Mouse (Mus musculus) frontal cortex, postnatal 36 days (tissue): ENCODE data around the gene Pdcd7.

ENCODE experiments used
- DNase-seq, 2 experiments: peaks; one replicate each; pipeline ENCODE4 v3.0.0; 2022; ENCODE audit warnings: low spot score in 2 of 2

Pdcd7 gene

DNA sequence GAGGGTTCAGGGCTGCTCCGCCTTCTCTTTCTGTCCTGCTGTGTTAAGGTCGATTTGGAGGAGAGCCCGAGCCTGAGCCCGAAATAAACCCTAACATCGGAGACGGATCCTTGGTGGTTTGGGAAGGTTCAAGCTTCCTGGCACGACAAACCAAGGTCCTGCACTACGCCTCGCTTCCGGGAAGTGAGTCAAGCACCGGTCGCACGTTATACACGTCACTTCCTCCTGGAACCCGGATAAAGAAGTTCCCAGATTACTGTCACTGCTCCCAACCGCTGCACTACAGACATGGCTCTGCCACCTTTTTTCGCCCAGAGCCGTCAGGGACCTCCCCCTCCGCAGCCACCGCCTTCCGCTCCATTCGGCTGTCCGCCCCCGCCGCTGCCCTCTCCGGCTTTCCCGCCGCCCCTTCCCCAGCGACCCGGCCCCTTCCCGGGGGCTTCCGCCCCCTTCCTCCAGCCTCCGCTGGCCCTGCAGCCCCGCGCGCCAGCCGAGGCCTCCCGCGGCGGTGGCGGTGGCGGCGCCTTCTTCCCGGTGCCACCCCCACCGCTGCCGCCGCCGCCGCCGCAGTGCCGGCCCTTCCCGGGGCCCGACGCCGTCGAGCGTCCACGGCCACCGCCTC is at the start of gene Pdcd7:
TSS of gene Pdcd7 (plus strand) at position 251 of the 622 bp plus-strand sequence.
- DNase-seq, result peak; percentile 98

DNA sequence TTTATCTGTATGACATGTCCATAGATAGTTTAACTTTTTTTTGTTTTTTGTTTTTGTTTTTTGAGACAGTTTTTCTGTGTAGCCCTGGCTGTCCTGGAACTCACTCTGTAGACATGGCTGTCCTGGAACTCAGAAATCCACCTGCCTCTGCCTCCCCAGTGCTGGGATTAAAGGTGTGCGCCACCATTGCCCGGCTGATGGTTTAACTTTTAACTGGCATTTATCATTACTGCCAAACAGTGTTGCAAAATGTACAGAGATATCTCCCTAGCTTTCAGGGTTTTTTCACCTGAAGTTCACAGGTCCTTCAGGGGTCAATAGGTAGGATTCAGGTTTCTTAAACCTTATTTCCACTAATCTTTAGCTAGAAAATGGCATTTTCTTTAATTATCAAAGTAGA is 48.8 kb upstream of the Pdcd7 start:
- DNase-seq, result no peak

GRCm38 (mm10) chr9:65298761-65299160 is 47.1 kb upstream of the Pdcd7 start:
- no peak for DNase-seq

DNA sequence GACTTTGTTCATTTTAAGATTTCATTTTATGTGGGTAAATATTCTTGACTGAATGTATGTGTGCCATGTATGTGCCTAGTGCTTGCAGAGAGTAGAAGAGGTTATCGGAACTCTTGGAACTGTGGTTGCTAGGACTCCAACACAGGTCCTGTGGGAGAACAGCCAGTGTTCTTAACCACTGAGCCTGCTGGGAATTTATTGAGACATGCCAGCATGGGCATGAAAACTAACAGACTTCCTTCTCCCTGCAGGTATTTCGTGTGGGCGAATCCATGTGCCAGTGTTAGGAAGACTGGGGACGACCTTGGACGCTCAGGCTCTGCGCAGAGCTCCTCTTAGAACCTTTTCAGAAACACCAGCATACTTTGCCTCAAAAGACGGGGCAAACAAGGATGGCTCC is 46.3 kb upstream of the Pdcd7 start:
- no peak for DNase-seq

DNA sequence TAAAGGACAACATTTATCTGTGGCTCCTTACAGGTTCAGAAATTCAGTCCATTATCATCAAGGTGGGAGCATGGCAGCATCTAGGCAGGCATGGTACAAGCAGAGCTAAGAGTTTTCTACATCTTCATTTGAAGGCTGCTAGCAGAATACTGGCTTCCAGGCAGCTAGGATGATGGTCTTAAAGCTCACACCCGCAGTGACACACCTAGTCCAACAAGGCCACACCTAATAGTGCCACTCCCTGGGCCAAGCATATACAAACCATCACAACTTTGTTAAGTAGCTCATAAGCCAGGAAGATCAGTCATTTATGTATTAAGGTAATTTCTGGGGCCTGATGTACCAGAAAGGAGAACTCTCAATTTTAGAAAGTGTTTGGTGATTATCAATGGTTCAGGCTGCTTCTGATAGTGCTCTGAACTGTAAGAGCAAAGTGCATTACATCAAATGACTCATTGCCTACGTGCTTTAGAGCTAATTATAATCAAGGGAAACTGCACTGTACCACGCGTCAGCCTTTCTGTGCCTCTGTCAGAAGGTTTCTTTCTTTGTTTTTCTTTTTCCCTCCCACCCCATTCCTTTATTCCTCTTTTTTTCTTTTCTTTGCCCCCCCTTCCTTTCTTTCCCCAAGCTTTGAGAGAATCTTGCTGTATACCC is 43.4 kb upstream of the Pdcd7 start:
- DNase-seq, result no peak

DNA sequence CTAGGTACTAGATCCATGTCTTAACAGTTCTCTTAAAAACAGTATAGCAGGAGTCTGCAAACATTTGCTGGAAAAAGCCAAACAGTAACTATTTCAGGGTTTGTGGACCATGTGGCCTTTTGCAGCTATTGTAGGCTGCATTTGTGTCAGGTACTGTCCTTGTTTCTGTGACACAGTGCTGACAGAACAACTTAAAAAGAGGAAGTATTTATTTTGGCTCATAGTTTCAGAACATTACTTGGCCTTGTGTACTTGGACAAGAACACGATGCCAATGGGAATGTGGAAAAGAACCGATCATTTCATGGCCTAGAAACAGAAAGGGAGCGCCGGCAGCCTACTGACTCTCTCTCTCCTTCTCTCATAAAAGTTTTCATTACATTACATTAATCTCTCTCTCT is 42.3 kb upstream of the Pdcd7 start:
- DNase-seq, result no peak

DNA sequence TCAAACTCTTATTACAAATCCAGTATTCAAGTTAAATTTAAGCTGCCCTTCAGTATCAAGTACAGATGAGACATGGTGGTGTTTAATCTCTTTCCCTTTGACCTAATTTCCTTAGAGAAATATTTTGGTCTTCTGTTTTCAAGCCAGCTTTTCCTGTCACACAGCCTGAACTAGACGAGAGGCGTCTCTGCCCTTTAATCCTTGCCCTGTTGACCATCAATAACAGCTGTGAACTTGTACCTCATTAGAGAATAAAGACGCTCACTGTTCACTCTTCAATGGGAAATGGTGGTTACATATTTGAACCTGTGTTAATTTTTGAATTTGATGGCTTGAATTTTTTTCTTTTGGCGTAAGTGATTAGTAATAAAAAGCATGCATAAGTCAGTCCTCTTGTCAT is 41.6 kb upstream of the Pdcd7 start:
- DNase-seq, result no peak

DNA sequence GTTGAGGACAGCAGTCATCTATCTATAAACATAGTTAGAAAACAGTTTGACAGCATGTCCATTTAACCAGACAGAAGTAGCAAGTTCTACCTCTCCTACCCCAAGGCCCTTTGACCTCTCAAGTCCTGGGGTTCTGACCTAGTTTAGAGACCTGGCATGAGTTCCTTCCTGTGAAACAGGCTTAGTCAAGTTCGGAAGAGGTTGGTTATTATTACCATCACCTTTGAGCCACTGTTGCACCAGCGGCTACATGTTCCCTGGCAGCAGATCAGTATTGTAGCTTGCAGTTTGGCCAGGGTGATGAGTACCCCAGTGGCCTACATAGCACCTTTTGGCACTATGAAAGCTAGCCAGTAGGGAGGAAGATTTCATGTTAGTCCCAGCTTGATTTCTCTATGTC is 39.2 kb upstream of the Pdcd7 start:
- no peak for DNase-seq

- DNase-seq, result no peak
Observed at GRCm38 (mm10) chr9:65308011-65308410, 37.9 kb upstream of the Pdcd7 start.

DNA sequence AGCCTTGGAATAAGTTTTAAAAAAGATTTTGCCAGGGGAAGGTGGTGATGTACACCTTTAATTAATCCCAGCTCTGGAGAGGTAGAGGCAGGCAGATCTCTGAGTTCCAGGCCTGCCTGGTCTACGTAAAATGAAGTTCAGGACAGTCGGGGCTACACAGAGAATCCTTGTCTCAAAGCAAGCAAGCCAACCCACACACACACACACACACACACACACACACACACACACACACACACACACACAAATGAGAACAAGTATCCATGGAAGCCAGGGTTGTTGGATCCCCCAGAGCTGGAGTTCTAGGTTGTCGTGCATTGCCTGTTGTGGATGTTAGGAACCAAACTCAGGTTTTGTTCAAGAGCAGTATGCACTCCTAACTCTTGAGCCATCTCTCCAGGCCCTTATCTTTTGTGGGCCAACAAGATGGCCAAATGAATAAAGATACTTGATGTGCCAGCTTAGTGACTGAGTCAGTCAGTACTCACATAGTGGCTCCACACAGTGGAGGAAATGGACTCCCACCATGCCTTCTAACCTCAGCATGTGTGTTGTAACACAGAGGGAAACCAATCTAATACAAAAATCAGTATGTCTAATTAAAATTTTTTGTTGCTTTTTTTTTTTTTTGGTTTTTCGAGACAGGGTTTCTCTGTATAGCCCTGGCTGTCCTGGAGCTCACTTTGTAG is 33.1 kb upstream of the Pdcd7 start:
- no peak for DNase-seq

DNA sequence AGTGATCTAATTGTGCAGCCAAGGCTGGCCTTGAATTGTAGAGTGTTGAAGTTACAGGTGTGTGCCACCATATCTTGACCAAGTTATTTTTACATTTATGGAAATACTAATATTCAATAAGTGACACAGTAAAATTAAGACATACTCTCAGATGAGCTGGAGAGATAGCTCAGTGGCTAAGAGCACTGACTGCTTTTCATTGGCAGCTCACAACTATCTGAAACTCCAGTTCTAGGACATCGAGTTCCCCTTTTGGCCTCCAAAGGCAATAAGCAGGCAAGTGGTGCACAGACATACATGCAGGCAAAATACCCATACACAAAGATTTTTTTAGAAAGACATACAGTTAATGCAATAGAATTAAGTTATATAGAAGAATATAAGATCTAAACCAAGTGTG is 32.1 kb upstream of the Pdcd7 start:
- DNase-seq, result no peak

DNA sequence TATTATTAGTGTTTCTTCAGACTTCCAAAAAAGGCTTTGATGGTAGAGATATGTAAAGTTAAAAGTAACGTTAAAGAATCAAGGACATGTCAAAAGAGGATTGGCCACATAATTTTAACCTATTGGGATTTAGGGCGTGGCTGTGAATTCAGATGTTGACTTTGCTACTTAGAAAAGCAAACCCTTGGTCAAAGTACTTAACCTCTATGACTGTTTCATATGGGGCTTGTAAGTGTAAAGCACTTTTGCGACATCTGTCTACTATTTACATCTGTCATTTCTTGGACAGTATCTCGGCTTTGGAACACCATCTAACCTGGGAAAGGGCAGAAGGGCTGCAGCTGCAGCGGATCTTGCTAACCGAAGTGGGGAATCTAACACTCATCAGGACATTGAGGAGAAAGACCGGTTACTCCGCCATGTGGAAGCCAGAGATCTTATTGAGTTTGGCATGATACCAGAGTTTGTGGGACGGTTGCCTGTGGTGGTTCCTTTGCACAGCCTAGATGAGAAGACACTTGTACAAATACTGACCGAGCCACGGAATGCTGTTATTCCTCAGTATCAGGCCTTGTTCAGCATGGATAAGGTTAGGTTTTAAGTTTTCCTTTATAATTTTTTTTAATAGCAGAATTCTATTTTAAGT is 23.5 kb upstream of the Pdcd7 start:
- DNase-seq, result no peak

DNA sequence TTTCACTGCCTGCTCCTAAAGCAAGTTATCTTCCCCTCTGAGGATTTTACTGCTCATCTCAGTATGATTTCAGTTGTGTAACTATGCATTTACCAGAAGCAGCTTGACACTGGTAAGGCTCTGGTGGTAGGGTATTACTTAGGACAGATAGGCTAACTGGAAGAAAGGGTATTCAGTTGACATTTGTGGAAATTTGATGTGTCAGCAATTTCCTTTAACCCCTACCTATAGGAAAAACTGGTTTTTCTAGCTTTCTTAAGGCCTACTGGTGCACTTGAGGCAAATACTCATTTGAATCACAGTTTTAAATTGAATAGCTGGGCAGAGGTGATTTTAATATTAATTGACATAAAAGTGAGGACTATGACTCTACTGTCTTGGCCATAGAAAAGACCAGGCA is 19.9 kb upstream of the Pdcd7 start:
- no peak for DNase-seq

DNA sequence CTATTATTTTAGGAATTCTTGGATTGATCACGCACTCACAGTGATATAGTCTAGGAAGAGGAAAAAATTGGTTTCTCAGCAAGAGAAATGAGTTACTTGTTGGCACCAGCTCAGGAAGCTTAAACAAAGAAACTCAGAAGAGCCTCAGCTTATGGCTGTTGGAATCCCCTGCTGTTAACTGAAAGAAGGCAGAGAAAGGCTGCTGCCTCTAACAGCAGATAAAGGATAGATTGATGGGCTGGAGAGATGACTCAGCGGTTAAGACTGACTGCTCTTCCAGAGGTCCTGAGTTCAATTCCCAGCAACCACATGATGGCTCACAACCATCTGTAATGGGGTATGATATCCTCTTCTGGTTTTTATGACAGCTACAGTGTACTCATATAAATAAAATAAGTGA is 18.5 kb upstream of the Pdcd7 start:
- no peak for DNase-seq

GRCm38 (mm10) chr9:65333958-65334357 is 11.9 kb upstream of the Pdcd7 start:
- no peak for DNase-seq

GRCm38 (mm10) chr9:65339146-65339545 is 6.8 kb upstream of the Pdcd7 start:
- DNase-seq, result no peak

DNA sequence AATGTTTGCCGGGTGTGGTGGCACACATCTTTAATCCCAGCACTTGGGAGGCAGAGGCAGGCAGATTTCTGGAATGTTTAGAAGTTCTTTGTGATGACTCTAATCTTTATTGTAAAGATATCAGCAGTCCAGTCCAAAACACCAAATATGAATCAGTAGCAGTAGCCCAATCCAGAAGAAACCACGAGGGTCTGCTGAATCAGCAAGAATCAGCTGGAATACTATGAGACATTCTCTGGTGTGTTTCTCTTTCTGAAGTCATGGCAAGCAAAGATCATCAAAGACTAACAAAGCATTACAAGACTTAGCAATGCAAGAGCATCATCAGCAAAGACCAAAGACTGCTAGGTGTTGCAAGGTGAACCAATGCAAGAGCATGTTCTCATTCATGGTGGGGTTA is 5.5 kb upstream of the Pdcd7 start:
- no peak for DNase-seq

DNA sequence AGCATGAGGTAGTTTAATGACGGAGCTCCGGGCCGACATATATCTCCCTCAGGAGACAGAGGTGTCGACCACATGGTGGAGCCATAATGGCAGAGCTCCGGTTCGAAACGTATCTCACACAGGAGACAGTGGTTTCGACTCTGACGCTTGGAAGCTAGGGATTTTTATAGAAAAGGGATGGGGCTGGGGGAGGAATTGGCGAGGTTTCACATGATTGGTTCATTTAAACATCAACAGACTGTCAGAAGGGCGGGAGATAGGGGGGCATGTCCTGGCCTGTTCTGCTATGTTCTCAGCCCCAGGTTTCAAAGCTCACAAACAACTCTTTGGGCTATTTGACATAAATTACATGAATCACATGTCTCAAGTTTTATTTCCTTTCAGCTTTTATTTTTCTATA is 465 bp upstream of the Pdcd7 start:
- peak; percentile 9 to 45 for DNase-seq

DNA sequence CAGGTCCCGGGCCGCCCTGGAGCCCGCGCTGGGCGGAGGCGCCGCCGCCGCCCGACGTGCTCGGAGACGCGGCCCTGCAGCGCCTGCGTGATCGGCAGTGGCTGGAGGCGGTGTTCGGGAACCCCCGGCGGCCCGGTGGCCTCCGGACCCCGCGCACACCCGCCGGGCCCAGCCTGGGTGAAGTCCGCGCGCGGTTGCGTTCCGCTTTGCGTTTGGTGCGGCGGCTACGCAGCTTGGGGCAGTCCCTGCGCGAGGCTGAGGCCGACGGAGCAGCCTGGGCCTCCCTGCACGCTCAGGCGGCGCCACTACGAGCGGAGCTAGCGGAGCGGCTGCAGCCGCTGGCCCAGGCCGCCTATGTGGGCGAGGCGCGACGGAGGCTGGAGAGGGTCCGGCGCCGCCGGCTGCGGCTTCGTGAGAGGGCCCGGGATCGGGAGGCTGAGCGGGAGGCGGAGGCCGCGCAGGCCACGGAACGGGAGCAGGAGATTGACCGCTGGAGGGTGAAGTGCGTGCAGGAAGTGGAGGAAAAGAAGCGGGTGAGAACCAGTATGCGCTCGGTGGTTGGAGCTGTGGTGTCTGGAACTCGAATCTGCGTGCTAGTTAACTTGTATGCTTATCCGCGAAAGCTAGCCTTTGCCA is 690 bp downstream of the Pdcd7 start:
- DNase-seq, result peak; percentile 38 to 41

- no peak for DNase-seq
Observed at GRCm38 (mm10) chr9:65347112-65347850, 1.4 kb downstream of the Pdcd7 start.

DNA sequence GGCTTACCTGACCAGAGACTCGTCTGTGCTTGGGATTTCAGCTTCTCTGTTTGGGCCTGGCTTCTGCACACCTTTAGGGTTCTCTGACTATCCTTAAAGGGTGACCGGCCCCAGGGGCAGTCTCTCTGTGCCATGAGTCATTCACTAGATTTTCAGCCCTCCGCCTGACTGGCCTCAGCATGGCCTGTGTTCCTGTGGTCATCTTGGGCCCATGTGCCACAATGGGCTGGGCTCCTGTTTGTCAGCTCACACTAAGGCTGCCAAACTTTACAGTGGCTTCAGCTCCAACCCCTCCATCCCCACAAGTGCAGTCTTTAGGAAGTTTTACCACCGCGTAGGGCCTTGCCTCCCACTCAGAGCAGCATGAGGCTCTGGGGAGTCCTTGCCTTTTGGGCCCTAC is 7.3 kb downstream of the Pdcd7 start:
- DNase-seq, result no peak

GRCm38 (mm10) chr9:65356561-65356960 is 10.7 kb downstream of the Pdcd7 start:
- DNase-seq, result no peak
